Mouse (Mus musculus) forebrain, embryonic 15.5 days (tissue): ENCODE results near the gene Zbed4. TPM values are rescaled to one million over a fixed set of nuclear protein-coding genes. Genes with fewer than 3 reads are reported as not detected.
"Not testable (repeated sequence)": the region's sequence is repeated elsewhere in the genome, so short reads cannot be mapped to it uniquely, and the experiment has no call there.

Experiments used
- ATAC-seq: fragments of 200-750 bp; cut with Nextera tagmentation; replicated peaks from 2 replicates; pipeline ENCODE4 v1.8.0; 2017; ENCODE audit warnings: mild to moderate bottlenecking, moderate TSS enrichment, moderate library complexity
- H3K27ac ChIP-seq: fragments of 300-500 bp; sonication (generic); replicated peaks from 2 replicates; pipeline ENCODE4 v1.5.1; 2015; ENCODE audit warnings: mild to moderate bottlenecking, inconsistent platforms
- H3K27me3 ChIP-seq: fragments of 300-500 bp; sonication (generic); 2 replicates; pipeline ENCODE4 v1.6.1; 2015; ENCODE audit warnings: inconsistent platforms
- H3K36me3 ChIP-seq: fragments of 300-500 bp; sonication (generic); 2 replicates; pipeline ENCODE4 v1.6.1; 2015; ENCODE audit warnings: mild to moderate bottlenecking, inconsistent platforms
- H3K4me1 ChIP-seq: fragments of 300-500 bp; sonication (generic); 2 replicates; pipeline ENCODE4 v1.6.1; 2015; ENCODE audit warnings: inconsistent platforms
- H3K4me2 ChIP-seq: fragments of 300-500 bp; sonication (generic); replicated peaks from 2 replicates; pipeline ENCODE4 v1.6.1; 2015; ENCODE audit warnings: mild to moderate bottlenecking, inconsistent platforms
- H3K4me3 ChIP-seq: fragments of 300-500 bp; sonication (generic); 2 replicates; pipeline ENCODE4 v1.5.1; 2015; ENCODE audit warnings: mild to moderate bottlenecking, inconsistent platforms
- H3K9ac ChIP-seq: fragments of 300-500 bp; sonication (generic); replicated peaks from 2 replicates; pipeline ENCODE4 v1.6.1; 2015; ENCODE audit warnings: mild to moderate bottlenecking, inconsistent platforms
- H3K9me3 ChIP-seq: fragments of 300-500 bp; sonication (generic); 2 replicates; pipeline ENCODE4 v1.6.1; 2016; ENCODE audit warnings: inconsistent platforms
- WGBS: fragments of 180-500 bp; shearing (Covaris S2); methylation state at CpG from one replicate; pipeline ENCODE4 v1.1.7; 2015; ENCODE audit warnings: mixed read lengths; 5-methylcytosine and 5-hydroxymethylcytosine counted together
- polyA plus RNA-seq: library from polyadenylated mRNA; unstranded; fragments of >200 nt; fragmentation: Nextera tagmentation; extraction: Ambion mirVana; gene quantifications from 2 replicates; pipeline ENCODE4 v1.2.1, GENCODE M21; 2015

The Zbed4 gene
- polyA plus RNA-seq, 1 experiment from 2014 or later, result 23.0 TPM

GRCm38 (mm10) chr15:88792140-88792850 is 40.8 kb downstream of the Zbed4 start:
- no peak overlapping the region for H3K9ac ChIP-seq
- H3K27me3 ChIP-seq, result no peaks in the 10 kb centered on the region
- peaks cover 3% of the 10 kb centered on the region; the same call in 1 of the 2 replicates for H3K36me3 ChIP-seq
- no peak overlapping the region for H3K4me3 ChIP-seq
- no peaks in the 10 kb centered on the region for H3K9me3 ChIP-seq
- H3K27ac ChIP-seq, result no peak overlapping the region
- H3K4me1 ChIP-seq, result no peaks in the 10 kb centered on the region
- WGBS, result 88% methylated on average over 4 of the region's 4 CpGs
- ATAC-seq, result no peak
- no peak overlapping the region for H3K4me2 ChIP-seq

- H3K4me3 ChIP-seq, H3K27me3 ChIP-seq, H3K4me1 ChIP-seq, H3K9me3 ChIP-seq, H3K9ac ChIP-seq, H3K4me2 ChIP-seq, H3K36me3 ChIP-seq, ATAC-seq, H3K27ac ChIP-seq: not testable (repeated sequence)
- WGBS, result 93% methylated on average over 5 of the region's 5 CpGs
Observed at GRCm38 (mm10) chr15:88794729-88795128, 43.3 kb downstream of the Zbed4 start.

GRCm38 (mm10) chr15:88799950-88800371 is 48.5 kb downstream of the Zbed4 start:
- Histone ChIP-seq H3K27me3 (no peaks in the 10 kb centered on the region), H3K9ac (no peak overlapping the region), H3K4me1 (no peaks in the 10 kb centered on the region), H3K4me2 (no peak overlapping the region), H3K9me3 (no peaks in the 10 kb centered on the region), H3K4me3 (no peak overlapping the region), H3K36me3 (peaks cover 9% of the 10 kb centered on the region; the same call in 1 of the 2 replicates), H3K27ac (no peak overlapping the region)
- 88% methylated on average over 11 of the region's 11 CpGs for WGBS
- no peak for ATAC-seq

GRCm38 (mm10) chr15:88800921-88801354 is 49.5 kb downstream of the Zbed4 start:
- Histone ChIP-seq H3K4me2 (no peak overlapping the region), H3K4me1 (no peaks in the 10 kb centered on the region), H3K4me3 (no peak overlapping the region), H3K36me3 (peaks cover 19% of the 10 kb centered on the region), H3K27me3 (no peaks in the 10 kb centered on the region), H3K9ac (no peak overlapping the region), H3K9me3 (no peaks in the 10 kb centered on the region), H3K27ac (no peak overlapping the region)
- 78% methylated on average over 6 of the region's 6 CpGs for WGBS
- ATAC-seq, result no peak

- H3K4me2 ChIP-seq, result no peak overlapping the region
- peaks cover 26% of the 10 kb centered on the region for H3K36me3 ChIP-seq
- WGBS, result 92% methylated on average over 3 of the region's 3 CpGs
- no peaks in the 10 kb centered on the region for H3K4me1 ChIP-seq
- H3K9ac ChIP-seq, result no peak overlapping the region
- no peak for ATAC-seq
- no peak overlapping the region for H3K4me3 ChIP-seq
- no peaks in the 10 kb centered on the region for H3K9me3 ChIP-seq
- no peaks in the 10 kb centered on the region for H3K27me3 ChIP-seq
- H3K27ac ChIP-seq, result no peak overlapping the region
Observed at GRCm38 (mm10) chr15:88801903-88802302, 50.4 kb downstream of the Zbed4 start.

GRCm38 (mm10) chr15:88802348-88802747 is 50.9 kb downstream of the Zbed4 start:
- H3K4me1 ChIP-seq, result no peaks in the 10 kb centered on the region
- H3K27me3 ChIP-seq, result no peaks in the 10 kb centered on the region
- H3K9me3 ChIP-seq, result no peaks in the 10 kb centered on the region
- WGBS, result 88% methylated on average over 6 of the region's 6 CpGs
- ATAC-seq, result no peak
- H3K4me3 ChIP-seq, result no peak overlapping the region
- no peak overlapping the region for H3K27ac ChIP-seq
- peaks cover 26% of the 10 kb centered on the region for H3K36me3 ChIP-seq
- no peak overlapping the region for H3K9ac ChIP-seq
- H3K4me2 ChIP-seq, result no peak overlapping the region

GRCm38 (mm10) chr15:88808121-88808520 is 56.7 kb downstream of the Zbed4 start:
- 89% methylated on average over 8 of the region's 8 CpGs for WGBS
- no peak overlapping the region for H3K27ac ChIP-seq
- H3K9ac ChIP-seq, result no peak overlapping the region
- H3K4me2 ChIP-seq, result no peak overlapping the region
- H3K4me1 ChIP-seq, result no peaks in the 10 kb centered on the region
- ATAC-seq, result no peak
- H3K36me3 ChIP-seq, result peaks cover 34% of the 10 kb centered on the region
- no peak overlapping the region for H3K4me3 ChIP-seq
- H3K27me3 ChIP-seq, result no peaks in the 10 kb centered on the region
- H3K9me3 ChIP-seq, result no peaks in the 10 kb centered on the region

GRCm38 (mm10) chr15:88810369-88810768 is 58.9 kb downstream of the Zbed4 start:
- H3K4me1 ChIP-seq, result no peaks in the 10 kb centered on the region
- H3K4me3 ChIP-seq, result no peak overlapping the region
- H3K36me3 ChIP-seq, result peaks cover 34% of the 10 kb centered on the region
- no peak overlapping the region for H3K27ac ChIP-seq
- no peak overlapping the region for H3K9ac ChIP-seq
- whole genome bisulfite sequencing, result 87% methylated on average over 2 of the region's 2 CpGs
- H3K9me3 ChIP-seq, result no peaks in the 10 kb centered on the region
- ATAC-seq, result no peak
- no peaks in the 10 kb centered on the region for H3K27me3 ChIP-seq
- no peak overlapping the region for H3K4me2 ChIP-seq

GRCm38 (mm10) chr15:88813262-88813661 is 61.8 kb downstream of the Zbed4 start:
- Histone ChIP-seq H3K27ac (no peak overlapping the region), H3K27me3 (no peaks in the 10 kb centered on the region), H3K9ac (no peak overlapping the region), H3K4me3 (no peak overlapping the region), H3K4me2 (no peak overlapping the region), H3K36me3 (peaks cover 27% of the 10 kb centered on the region; the same call in 1 of the 2 replicates), H3K9me3 (no peaks in the 10 kb centered on the region), H3K4me1 (peaks cover 4% of the 10 kb centered on the region)
- WGBS, result 94% methylated on average over 3 of the region's 3 CpGs
- ATAC-seq, result no peak

GRCm38 (mm10) chr15:88813873-88814272 is 62.4 kb downstream of the Zbed4 start:
- ATAC-seq, H3K4me3 ChIP-seq, H3K4me2 ChIP-seq, H3K27me3 ChIP-seq, H3K27ac ChIP-seq, H3K9ac ChIP-seq, H3K9me3 ChIP-seq, H3K4me1 ChIP-seq: not testable (repeated sequence)
- peaks cover 27% of the 10 kb centered on the region; the same call in 1 of the 2 replicates for H3K36me3 ChIP-seq
- WGBS, result 98% methylated on average over 2 of the region's 2 CpGs

GRCm38 (mm10) chr15:88814411-88815047 is 63.1 kb downstream of the Zbed4 start:
- no peaks in the 10 kb centered on the region for H3K27me3 ChIP-seq
- 96% methylated on average over 11 of the region's 11 CpGs for WGBS
- no peak overlapping the region for H3K27ac ChIP-seq
- H3K4me3 ChIP-seq, result no peak overlapping the region
- peaks cover 27% of the 10 kb centered on the region; the same call in 1 of the 2 replicates for H3K36me3 ChIP-seq
- no peak for ATAC-seq
- H3K4me2 ChIP-seq, result no peak overlapping the region
- peaks cover 9% of the 10 kb centered on the region for H3K4me1 ChIP-seq
- H3K9ac ChIP-seq, result no peak overlapping the region
- H3K9me3 ChIP-seq, result no peaks in the 10 kb centered on the region

GRCm38 (mm10) chr15:88815196-88815700 is 63.8 kb downstream of the Zbed4 start:
- no peak overlapping the region for H3K9ac ChIP-seq
- H3K9me3 ChIP-seq, result no peaks in the 10 kb centered on the region
- peaks cover 13% of the 10 kb centered on the region for H3K4me1 ChIP-seq
- H3K36me3 ChIP-seq, result peaks cover 27% of the 10 kb centered on the region; the same call in 1 of the 2 replicates
- H3K27ac ChIP-seq, result no peak overlapping the region
- no peak overlapping the region for H3K4me3 ChIP-seq
- H3K27me3 ChIP-seq, result no peaks in the 10 kb centered on the region
- H3K4me2 ChIP-seq, result no peak overlapping the region
- ATAC-seq, result no peak
- WGBS, result 88% methylated on average over 6 of the region's 6 CpGs
